Mouse (Mus musculus) hindbrain, embryonic 10.5 days (tissue): Measurements from ENCODE around the gene Cntrob. TPM values are rescaled to one million over a fixed set of nuclear protein-coding genes. Genes with fewer than 3 reads are reported as not detected.

Experiments used
- DNase-seq: peaks from one replicate; pipeline ENCODE4 v3.0.0-alpha.2; 2017; ENCODE audit warnings: low spot score
- H3K27ac ChIP-seq: fragments of 300-500 bp; sonication (generic); 2 replicates; pipeline ENCODE4 v1.5.1; 2016; ENCODE audit warnings: mild to moderate bottlenecking, moderate library complexity
- H3K27me3 ChIP-seq: fragments of 300-500 bp; sonication (generic); 2 replicates; pipeline ENCODE4 v1.6.1; 2016; ENCODE audit warnings: mild to moderate bottlenecking; ENCODE audit not compliant: poor library complexity, insufficient read depth, severe bottlenecking
- H3K36me3 ChIP-seq: fragments of 300-500 bp; sonication (generic); 2 replicates; pipeline ENCODE4 v1.6.1; 2016; ENCODE audit warnings: mild to moderate bottlenecking, moderate library complexity
- H3K4me1 ChIP-seq: fragments of 300-500 bp; sonication (generic); replicated peaks from 2 replicates; pipeline ENCODE4 v1.6.1; 2016; ENCODE audit warnings: mild to moderate bottlenecking
- H3K4me3 ChIP-seq: fragments of 300-500 bp; sonication (generic); 2 replicates; pipeline ENCODE4 v1.5.1; 2016; ENCODE audit warnings: mild to moderate bottlenecking, moderate library complexity
- H3K9me3 ChIP-seq: fragments of 300-500 bp; sonication (generic); 2 replicates; pipeline ENCODE4 v1.6.1; 2016; ENCODE audit warnings: mild to moderate bottlenecking, moderate library complexity
- WGBS: fragments of 180-500 bp; shearing (Covaris S2); methylation state at CpG from one replicate; pipeline ENCODE4 v1.1.7; 2016; 5-methylcytosine and 5-hydroxymethylcytosine counted together
- polyA plus RNA-seq: library from polyadenylated mRNA; unstranded; fragments of >200 nt; fragmentation: Nextera tagmentation; extraction: Ambion mirVana; gene quantifications from 2 replicates; pipeline ENCODE4 v1.2.1, GENCODE M21; 2016

The Cntrob gene
- polyA plus RNA-seq, 1 experiment from 2014 or later: 34.2 TPM

- H3K4me1 ChIP-seq: peaks cover 39% of the 10 kb centered on the region
- no peaks in the 10 kb centered on the region for H3K36me3 ChIP-seq
- WGBS: 25% methylated on average over 13 of the region's 13 CpGs
- peak; percentile 68 for DNase-seq
- H3K4me3 ChIP-seq: no peak overlapping the region
- H3K9me3 ChIP-seq: no peaks in the 10 kb centered on the region
- H3K27ac ChIP-seq: 0 out of 2 replicates have a peak overlapping the region, but pooled peaks have one; percentile 30
- H3K27me3 ChIP-seq: peaks cover 20% of the 10 kb centered on the region
These were observed 54.0 kb downstream of the Cntrob start for GRCm38 (mm10) chr11:69269575-69269974.

- Histone ChIP-seq H3K36me3 (no peaks in the 10 kb centered on the region), H3K4me1 (peaks cover 42% of the 10 kb centered on the region), H3K27ac (no peak overlapping the region), H3K27me3 (peaks cover 20% of the 10 kb centered on the region), H3K4me3 (no peak overlapping the region), H3K9me3 (no peaks in the 10 kb centered on the region)
- no peak for DNase-seq
- WGBS: 89% methylated on average over 13 of the region's 13 CpGs
These were observed 55.5 kb downstream of the Cntrob start for GRCm38 (mm10) chr11:69268100-69268499.

- WGBS: 34% methylated on average over 7 of the region's 7 CpGs
- no peak overlapping the region for H3K4me3 ChIP-seq
- no peaks in the 10 kb centered on the region for H3K9me3 ChIP-seq
- H3K4me1 ChIP-seq: peaks cover 41% of the 10 kb centered on the region
- H3K27ac ChIP-seq: 0 out of 2 replicates have a peak overlapping the region, but pooled peaks have one; percentile 20
- DNase-seq: no peak
- peaks cover 20% of the 10 kb centered on the region for H3K27me3 ChIP-seq
- no peaks in the 10 kb centered on the region for H3K36me3 ChIP-seq
These were observed 56.2 kb downstream of the Cntrob start for GRCm38 (mm10) chr11:69267341-69267740.

GRCm38 (mm10) chr11:69266253-69266652, 57.3 kb downstream of the Cntrob start:
- DNase-seq: no peak
- H3K4me3 ChIP-seq: 0 out of 2 replicates have a peak overlapping the region, but pooled peaks have one; percentile 9
- 30% methylated on average over 10 of the region's 10 CpGs for WGBS
- no peaks in the 10 kb centered on the region for H3K9me3 ChIP-seq
- no peaks in the 10 kb centered on the region for H3K36me3 ChIP-seq
- H3K4me1 ChIP-seq: peaks cover 30% of the 10 kb centered on the region
- H3K27me3 ChIP-seq: peaks cover 20% of the 10 kb centered on the region
- H3K27ac ChIP-seq: no peak overlapping the region

GRCm38 (mm10) chr11:69265410-69265809, 58.2 kb downstream of the Cntrob start:
- H3K4me3 ChIP-seq: no peak overlapping the region

GRCm38 (mm10) chr11:69264276-69264675, 59.3 kb downstream of the Cntrob start:
- no peak for DNase-seq
- WGBS: 74% methylated on average over 2 of the region's 2 CpGs
- Histone ChIP-seq H3K4me1 (peaks cover 24% of the 10 kb centered on the region), H3K27ac (no peak overlapping the region), H3K9me3 (no peaks in the 10 kb centered on the region), H3K4me3 (no peak overlapping the region), H3K27me3 (peaks cover 17% of the 10 kb centered on the region), H3K36me3 (no peaks in the 10 kb centered on the region)

More at GRCm38 (mm10) chr11:69265410-69265809, 58.2 kb downstream of the Cntrob start:
- Histone ChIP-seq H3K36me3 (no peaks in the 10 kb centered on the region), H3K9me3 (no peaks in the 10 kb centered on the region), H3K27ac (no peak overlapping the region), H3K4me1 (peaks cover 26% of the 10 kb centered on the region), H3K27me3 (peaks cover 16% of the 10 kb centered on the region)
- DNase-seq: no peak
- WGBS: 79% methylated on average over 9 of the region's 9 CpGs

- H3K9me3 ChIP-seq: no peaks in the 10 kb centered on the region
- no peaks in the 10 kb centered on the region for H3K36me3 ChIP-seq
- no peak overlapping the region for H3K27ac ChIP-seq
- WGBS: 100% methylated on average over 1 of the region's 1 CpGs
- no peak for DNase-seq
- 0 out of 2 replicates have a peak, but pooled peaks cover 3% of the 10 kb centered on the region for H3K27me3 ChIP-seq
- no peak overlapping the region for H3K4me3 ChIP-seq
- 0 out of 2 replicates have a peak, but pooled peaks cover 3% of the 10 kb centered on the region for H3K4me1 ChIP-seq
These were observed 63.5 kb downstream of the Cntrob start for GRCm38 (mm10) chr11:69260111-69260510.

GRCm38 (mm10) chr11:69258287-69258686, 65.3 kb downstream of the Cntrob start:
- Histone ChIP-seq H3K9me3 (no peaks in the 10 kb centered on the region), H3K4me1 (peaks cover 4% of the 10 kb centered on the region; the same call in 1 of the 2 replicates), H3K4me3 (no peak overlapping the region), H3K36me3 (no peaks in the 10 kb centered on the region), H3K27ac (no peak overlapping the region), H3K27me3 (0 out of 2 replicates have a peak, but pooled peaks cover 3% of the 10 kb centered on the region)
- 58% methylated on average over 5 of the region's 5 CpGs for WGBS
- peak; percentile 53 for DNase-seq

GRCm38 (mm10) chr11:69257807-69258206, 65.8 kb downstream of the Cntrob start:
- WGBS: 52% methylated on average over 4 of the region's 4 CpGs
- Histone ChIP-seq H3K27me3 (0 out of 2 replicates have a peak, but pooled peaks cover 3% of the 10 kb centered on the region), H3K9me3 (no peaks in the 10 kb centered on the region), H3K4me3 (no peak overlapping the region), H3K27ac (no peak overlapping the region), H3K4me1 (peaks cover 8% of the 10 kb centered on the region; the same call in 1 of the 2 replicates), H3K36me3 (no peaks in the 10 kb centered on the region)
- no peak for DNase-seq

- Histone ChIP-seq H3K27me3 (0 out of 2 replicates have a peak, but pooled peaks cover 3% of the 10 kb centered on the region), H3K9me3 (no peaks in the 10 kb centered on the region), H3K4me1 (peaks cover 8% of the 10 kb centered on the region; the same call in 1 of the 2 replicates), H3K4me3 (no peak overlapping the region), H3K27ac (no peak overlapping the region), H3K36me3 (no peaks in the 10 kb centered on the region)
- 75% methylated on average over 2 of the region's 2 CpGs for WGBS
- no peak for DNase-seq
These were observed 66.5 kb downstream of the Cntrob start for GRCm38 (mm10) chr11:69257072-69257471.

- Histone ChIP-seq H3K9me3 (no peaks in the 10 kb centered on the region), H3K4me1 (peaks cover 8% of the 10 kb centered on the region; the same call in 1 of the 2 replicates), H3K27ac (no peak overlapping the region), H3K4me3 (no peak overlapping the region), H3K27me3 (0 out of 2 replicates have a peak, but pooled peaks cover 3% of the 10 kb centered on the region), H3K36me3 (no peaks in the 10 kb centered on the region)
- DNase-seq: no peak
- WGBS: 81% methylated on average over 5 of the region's 5 CpGs
These were observed 68.8 kb downstream of the Cntrob start for GRCm38 (mm10) chr11:69254808-69255207.

GRCm38 (mm10) chr11:69253131-69253530, 70.4 kb downstream of the Cntrob start:
- no peaks in the 10 kb centered on the region for H3K9me3 ChIP-seq
- no peaks in the 10 kb centered on the region for H3K27me3 ChIP-seq
- no peak for DNase-seq
- WGBS: 52% methylated on average over 9 of the region's 9 CpGs
- no peaks in the 10 kb centered on the region for H3K36me3 ChIP-seq
- no peak overlapping the region for H3K4me3 ChIP-seq
- H3K4me1 ChIP-seq: peaks cover 8% of the 10 kb centered on the region; the same call in 1 of the 2 replicates
- 0 out of 2 replicates have a peak overlapping the region, but pooled peaks have one; percentile 12 for H3K27ac ChIP-seq

- 0 out of 2 replicates have a peak, but pooled peaks cover 8% of the 10 kb centered on the region for H3K27me3 ChIP-seq
- H3K4me1 ChIP-seq: peaks cover 8% of the 10 kb centered on the region; the same call in 1 of the 2 replicates
- DNase-seq: no peak
- H3K36me3 ChIP-seq: no peaks in the 10 kb centered on the region
- no peaks in the 10 kb centered on the region for H3K9me3 ChIP-seq
- H3K4me3 ChIP-seq: no peak overlapping the region
- no peak overlapping the region for H3K27ac ChIP-seq
- WGBS: 80% methylated on average over 7 of the region's 7 CpGs
These were observed 71.6 kb downstream of the Cntrob start for GRCm38 (mm10) chr11:69251953-69252352.
